Mouse (Mus musculus) small intestine, adult 2 months (tissue): ENCODE results near the gene Rptor. TPM values are rescaled to one million over a fixed set of nuclear protein-coding genes. Genes with fewer than 3 reads are reported as not detected.

Source experiments
- H3K27ac ChIP-seq: fragments of 200-500 bp; 2 replicates; pipeline ENCODE4 v1.5.1; 2012; ENCODE audit warnings: low read depth, low read length, control low read depth, inconsistent platforms; ENCODE audit not compliant: insufficient read depth
- H3K27me3 ChIP-seq: fragments of 200-500 bp; 2 replicates; pipeline ENCODE4 v1.6.1; 2012; ENCODE audit warnings: mild to moderate bottlenecking, moderate library complexity, low read length, inconsistent platforms; ENCODE audit not compliant: control insufficient read depth, insufficient read depth
- H3K36me3 ChIP-seq: fragments of 200-500 bp; 2 replicates; pipeline ENCODE4 v1.6.1; 2012; ENCODE audit warnings: mild to moderate bottlenecking, low read length, control low read depth, inconsistent platforms; ENCODE audit not compliant: control insufficient read depth, insufficient read depth
- H3K4me1 ChIP-seq: fragments of 200-500 bp; 2 replicates; pipeline ENCODE4 v1.6.1; 2012; ENCODE audit warnings: low read length, inconsistent platforms, mixed read lengths; ENCODE audit not compliant: control insufficient read depth, insufficient read depth, insufficient read length
- H3K4me3 ChIP-seq: fragments of 200-500 bp; 2 replicates; pipeline ENCODE4 v1.5.1; 2012; ENCODE audit warnings: low read depth, mild to moderate bottlenecking, control low read depth, inconsistent platforms, low read length, moderate library complexity
- CTCF ChIP-seq: fragments of 200-500 bp; IDR thresholded peaks from 2 replicates; pipeline ENCODE4 v1.5.1; 2012; ENCODE audit warnings: low read depth, mild to moderate bottlenecking, control low read depth, inconsistent platforms, low read length, moderate library complexity, mixed read lengths; ENCODE audit not compliant: insufficient replicate concordance, insufficient read length; ENCODE audit errors: extremely low read depth
- POLR2A ChIP-seq: fragments of 200-500 bp; IDR thresholded peaks from 2 replicates; pipeline ENCODE4 v1.6.1; 2012; ENCODE audit warnings: low read depth, mild to moderate bottlenecking, control low read depth, inconsistent platforms, low read length, moderate library complexity
- WGBS: fragments of 180-500 bp; shearing (Covaris S2); methylation state at CpG from one replicate; pipeline ENCODE4 v1.1.7; 2018; 5-methylcytosine and 5-hydroxymethylcytosine counted together
- polyA plus RNA-seq: library from polyadenylated mRNA; depleted of rRNA; stranded (reverse); fragments of >200 nt; gene quantifications from 2 replicates; pipeline ENCODE4 v1.2.3, GENCODE M21; 2012

Gene Rptor
- polyA plus RNA-seq, 1 experiment, result 26.8 TPM

- H3K27me3 ChIP-seq, result no peaks in the 10 kb centered on the region
- TF ChIP-seq POLR2A (no peak), CTCF (no peak)
- H3K36me3 ChIP-seq, result peaks cover 23% of the 10 kb centered on the region
- H3K4me3 ChIP-seq, result no peak overlapping the region
- 83% methylated on average over 14 of the region's 14 CpGs for WGBS
- H3K27ac ChIP-seq, result no peak overlapping the region
- H3K4me1 ChIP-seq, result peaks cover 4% of the 10 kb centered on the region
These were observed 214.2 kb downstream of the Rptor start for GRCm38 (mm10) chr11:119816798-119817361.

GRCm38 (mm10) chr11:119817362-119817837, 214.7 kb downstream of the Rptor start:
- peaks cover 4% of the 10 kb centered on the region for H3K4me1 ChIP-seq
- peaks cover 21% of the 10 kb centered on the region for H3K36me3 ChIP-seq
- no peak for TF ChIP-seq POLR2A
- TF ChIP-seq CTCF, result no peak
- H3K27me3 ChIP-seq, result no peaks in the 10 kb centered on the region
- WGBS, result 37% methylated on average over 3 of the region's 3 CpGs
- H3K27ac ChIP-seq, result no peak overlapping the region
- H3K4me3 ChIP-seq, result no peak overlapping the region

- 76% methylated on average over 3 of the region's 3 CpGs for WGBS
- Histone ChIP-seq H3K4me1 (peaks cover 4% of the 10 kb centered on the region), H3K36me3 (peaks cover 23% of the 10 kb centered on the region), H3K27ac (no peak overlapping the region), H3K4me3 (no peak overlapping the region), H3K27me3 (no peaks in the 10 kb centered on the region)
- no peak for TF ChIP-seq CTCF
- no peak for TF ChIP-seq POLR2A
These were observed 215.2 kb downstream of the Rptor start for GRCm38 (mm10) chr11:119817898-119818297.

- TF ChIP-seq CTCF, result no peak
- TF ChIP-seq POLR2A, result no peak
- Histone ChIP-seq H3K27ac (no peak overlapping the region), H3K4me3 (no peak overlapping the region), H3K4me1 (peaks cover 4% of the 10 kb centered on the region), H3K36me3 (peaks cover 33% of the 10 kb centered on the region), H3K27me3 (no peaks in the 10 kb centered on the region)
- 18% methylated on average over 9 of the region's 9 CpGs for WGBS
These were observed 218.8 kb downstream of the Rptor start for GRCm38 (mm10) chr11:119821514-119821913.

- 83% methylated on average over 6 of the region's 6 CpGs for WGBS
- TF ChIP-seq CTCF, result no peak
- TF ChIP-seq POLR2A, result no peak
- Histone ChIP-seq H3K27me3 (no peaks in the 10 kb centered on the region), H3K36me3 (peaks cover 28% of the 10 kb centered on the region), H3K27ac (no peak overlapping the region), H3K4me3 (no peak overlapping the region), H3K4me1 (peaks cover 4% of the 10 kb centered on the region)
These were observed 221.5 kb downstream of the Rptor start for GRCm38 (mm10) chr11:119824072-119824649.

- Histone ChIP-seq H3K36me3 (peaks cover 27% of the 10 kb centered on the region), H3K27me3 (no peaks in the 10 kb centered on the region), H3K4me3 (no peak overlapping the region), H3K27ac (no peak overlapping the region), H3K4me1 (peaks cover 4% of the 10 kb centered on the region)
- TF ChIP-seq POLR2A (no peak), CTCF (no peak)
- 86% methylated on average over 6 of the region's 6 CpGs for WGBS
These were observed 223.1 kb downstream of the Rptor start for GRCm38 (mm10) chr11:119825783-119826182.

GRCm38 (mm10) chr11:119826239-119826638, 223.5 kb downstream of the Rptor start:
- Histone ChIP-seq H3K27me3 (no peaks in the 10 kb centered on the region), H3K27ac (no peak overlapping the region), H3K4me1 (peaks cover 3% of the 10 kb centered on the region), H3K4me3 (no peak overlapping the region), H3K36me3 (peaks cover 31% of the 10 kb centered on the region)
- WGBS, result 93% methylated on average over 4 of the region's 4 CpGs
- TF ChIP-seq POLR2A (no peak), CTCF (no peak)

GRCm38 (mm10) chr11:119829116-119829515, 226.4 kb downstream of the Rptor start:
- H3K4me3 ChIP-seq, result no peak overlapping the region
- no peaks in the 10 kb centered on the region for H3K4me1 ChIP-seq
- H3K36me3 ChIP-seq, result peaks cover 25% of the 10 kb centered on the region
- TF ChIP-seq CTCF, result no peak
- H3K27ac ChIP-seq, result no peak overlapping the region
- H3K27me3 ChIP-seq, result no peaks in the 10 kb centered on the region
- 61% methylated on average over 3 of the region's 3 CpGs for WGBS
